Mouse (Mus musculus) left cerebral cortex, adult 2 months (tissue): ENCODE data around the gene Cd4. TPM values are rescaled to one million over a fixed set of nuclear protein-coding genes. Genes with fewer than 3 reads are reported as not detected.
"Not testable (repeated sequence)": the region's sequence is repeated elsewhere in the genome, so short reads cannot be mapped to it uniquely, and the experiment has no call there.

ENCODE experiments used
- DNase-seq, 2 experiments: peaks; one replicate each; pipeline ENCODE4 v3.0.0; 2021 to 2022; ENCODE audit warnings: low spot score in 2 of 2, mixed read lengths in 1 of 2; ENCODE audit errors: extremely low spot score in 1 of 2
- H3K27ac ChIP-seq: fragments of 200-600 bp; 2 replicates; pipeline ENCODE4 v1.8.1; 2022
- H3K4me3 ChIP-seq: fragments of 200-600 bp; 2 replicates; pipeline ENCODE4 v1.8.1; 2022
- CTCF ChIP-seq: fragments of 200-600 bp; IDR thresholded peaks from 2 replicates; pipeline ENCODE4 v1.8.1; 2022; ENCODE audit warnings: antibody characterized with exemption, mild to moderate bottlenecking, moderate library complexity
- intact Hi-C: fragments of 180-260 bp; cut with DNase I; formaldehyde crosslinking; loops from one replicate; pipeline ENCODE4 v1.15.1; 2025
- total RNA-seq, 2 experiments: library from RNA; stranded (reverse); gene quantifications; 2 replicates each; pipeline ENCODE4 v1.2.3; 2021

Cd4 gene
- total RNA-seq, 2 experiments from 2014 or later, result 2.0 to 4.6 TPM

DNA sequence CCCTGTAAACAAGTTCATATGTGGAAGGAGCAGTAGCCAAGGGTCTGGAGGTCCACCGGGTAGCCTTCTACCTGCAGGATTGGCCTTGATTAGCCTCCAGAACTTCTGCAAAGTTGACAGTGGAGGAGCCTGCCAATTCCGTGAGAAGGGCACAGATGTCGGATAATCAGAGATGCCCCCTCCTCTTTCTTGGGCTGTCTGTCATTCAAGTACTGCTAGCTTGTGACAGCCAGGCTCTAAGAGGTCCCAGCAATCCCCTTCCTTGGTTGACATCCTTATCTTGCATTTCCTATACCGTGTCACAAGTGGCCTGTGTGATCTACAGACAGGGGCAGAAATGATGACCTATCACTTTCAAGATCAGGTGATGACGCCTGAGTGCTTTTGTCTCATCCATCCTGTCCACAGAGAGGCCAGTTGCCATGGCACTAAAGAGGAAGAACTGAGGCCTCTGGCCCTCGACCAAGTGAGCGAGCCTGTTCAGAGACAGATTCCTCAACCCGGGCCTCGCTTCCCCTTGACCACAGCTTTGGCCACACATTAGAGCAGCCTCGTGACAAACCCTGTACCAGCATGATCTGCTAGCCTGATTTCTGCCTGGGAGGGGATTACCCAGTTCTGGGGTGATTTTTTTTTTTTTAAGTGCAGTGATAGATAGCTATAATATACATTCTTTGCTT is 12.9 kb upstream of the Cd4 start:
- Histone ChIP-seq H3K4me3 (no peak overlapping the region), H3K27ac (no peak overlapping the region)
- DNase-seq, result no peak
- intact Hi-C loops, result loop anchor here (5.0 kb wide), 1 partner anchor 181 kb away; no protein-coding TSS in a partner anchor
- TF ChIP-seq CTCF, result no peak

DNA sequence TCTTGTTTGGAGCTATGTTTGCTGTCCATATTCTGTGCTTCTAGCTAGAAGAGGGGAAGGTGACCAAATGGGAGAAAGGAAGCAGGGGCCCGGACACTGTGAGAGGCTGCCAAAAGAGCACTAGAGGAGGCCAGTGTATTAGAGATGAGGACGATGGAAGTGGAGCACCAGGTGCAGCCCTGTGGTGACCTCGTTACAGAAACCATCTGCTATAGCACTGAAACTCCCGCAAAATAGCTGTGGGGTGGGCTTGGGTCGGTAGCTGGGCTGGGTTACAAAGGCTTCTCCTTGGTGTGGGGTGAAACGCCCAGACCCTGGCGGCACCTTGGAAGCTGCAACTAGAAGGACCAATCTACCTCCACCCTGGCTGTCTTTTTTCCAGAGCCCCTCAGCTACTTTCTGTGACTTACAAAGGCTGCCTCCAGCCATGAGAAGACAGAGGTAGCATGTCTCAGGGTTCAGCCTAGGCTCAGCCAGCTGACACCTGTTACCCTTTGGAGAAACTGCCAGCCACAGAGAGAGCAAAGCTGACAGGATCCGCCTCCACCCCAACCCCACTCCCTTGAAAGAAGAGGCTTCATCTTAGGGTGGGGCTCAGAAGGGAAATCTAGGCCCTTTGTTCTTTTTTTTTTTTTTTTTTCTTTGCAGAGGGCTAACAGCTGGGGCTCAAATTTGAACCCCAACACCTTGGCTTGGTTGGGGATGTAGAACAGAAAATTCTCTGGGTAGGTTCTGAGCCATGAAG is 12.2 kb upstream of the Cd4 start:
- no peak for TF ChIP-seq CTCF
- Histone ChIP-seq H3K27ac (no peak overlapping the region), H3K4me3 (no peak overlapping the region)
- intact Hi-C loops, result loop anchor here (5.0 kb wide), 1 partner anchor 182 kb away; no protein-coding TSS in a partner anchor
- DNase-seq, result no peak

DNA sequence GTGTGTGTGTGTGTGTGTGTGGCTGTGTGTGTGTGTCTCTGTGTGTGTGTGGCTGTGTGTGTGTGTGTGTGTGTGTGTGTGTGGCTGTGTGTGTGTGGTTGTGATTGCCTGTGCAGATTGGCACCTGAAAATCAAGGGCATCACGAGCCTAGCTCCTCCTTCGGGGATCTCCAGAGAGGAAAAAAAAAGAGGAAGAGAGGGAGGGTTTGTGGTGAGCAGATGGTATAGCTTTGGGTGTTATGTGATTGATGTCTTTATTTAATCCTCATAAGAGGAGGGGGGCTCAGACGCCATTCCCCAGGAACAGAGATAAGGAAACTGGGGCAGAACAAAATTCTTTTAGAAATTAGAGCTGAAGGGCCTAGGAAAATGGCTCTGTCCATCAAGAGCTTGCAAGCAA is 10.3 kb upstream of the Cd4 start:
- intact Hi-C loops, result no loop called here
- DNase-seq, result no peak
- no peak for TF ChIP-seq CTCF
- H3K4me3 ChIP-seq, result no peak overlapping the region
- no peak overlapping the region for H3K27ac ChIP-seq

DNA sequence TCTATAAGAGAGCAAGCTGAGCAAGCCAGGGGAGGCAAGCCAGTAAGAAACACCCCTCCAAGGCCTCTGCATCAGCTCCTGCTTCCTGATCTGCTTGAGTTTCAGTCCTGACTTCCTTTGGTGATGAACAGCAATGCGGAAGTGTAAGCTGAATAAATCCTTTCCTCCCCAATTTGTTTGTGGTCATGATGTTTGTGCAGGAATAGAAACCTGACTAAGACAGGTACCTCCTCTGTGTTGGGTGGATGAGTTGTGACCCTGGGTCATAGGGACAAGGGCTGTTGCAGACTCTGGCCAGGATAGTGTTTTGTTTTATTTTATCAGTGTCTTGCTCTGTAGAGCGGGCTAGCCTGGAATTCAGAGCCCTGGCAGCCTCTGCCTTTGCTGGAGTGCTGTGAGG is 6.1 kb upstream of the Cd4 start:
- DNase-seq, H3K4me3 ChIP-seq, H3K27ac ChIP-seq, intact Hi-C loops: not testable (repeated sequence)

DNA sequence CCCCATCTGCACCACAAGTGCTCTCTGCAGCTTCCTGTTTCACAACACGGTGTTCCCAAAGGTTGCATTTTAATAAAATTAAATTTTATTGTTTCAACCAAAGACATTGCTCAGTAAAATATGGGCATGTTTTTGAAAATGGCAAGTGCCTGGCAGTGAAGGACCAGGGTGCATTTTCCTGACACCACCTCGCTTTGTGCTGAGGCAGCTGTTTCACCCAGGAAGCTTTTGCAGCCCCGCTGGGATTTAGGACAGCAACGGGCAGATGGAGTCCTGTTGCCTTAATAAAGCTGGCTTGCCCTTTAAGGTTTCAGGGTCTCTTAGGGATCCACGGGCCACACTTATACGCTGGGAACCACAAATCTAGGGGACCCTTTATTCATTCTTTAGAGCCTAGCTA is 3.0 kb upstream of the Cd4 start:
- TF ChIP-seq CTCF, result no peak
- no peak overlapping the region for H3K27ac ChIP-seq
- intact Hi-C loops, result no loop called here
- no peak for DNase-seq
- no peak overlapping the region for H3K4me3 ChIP-seq

DNA sequence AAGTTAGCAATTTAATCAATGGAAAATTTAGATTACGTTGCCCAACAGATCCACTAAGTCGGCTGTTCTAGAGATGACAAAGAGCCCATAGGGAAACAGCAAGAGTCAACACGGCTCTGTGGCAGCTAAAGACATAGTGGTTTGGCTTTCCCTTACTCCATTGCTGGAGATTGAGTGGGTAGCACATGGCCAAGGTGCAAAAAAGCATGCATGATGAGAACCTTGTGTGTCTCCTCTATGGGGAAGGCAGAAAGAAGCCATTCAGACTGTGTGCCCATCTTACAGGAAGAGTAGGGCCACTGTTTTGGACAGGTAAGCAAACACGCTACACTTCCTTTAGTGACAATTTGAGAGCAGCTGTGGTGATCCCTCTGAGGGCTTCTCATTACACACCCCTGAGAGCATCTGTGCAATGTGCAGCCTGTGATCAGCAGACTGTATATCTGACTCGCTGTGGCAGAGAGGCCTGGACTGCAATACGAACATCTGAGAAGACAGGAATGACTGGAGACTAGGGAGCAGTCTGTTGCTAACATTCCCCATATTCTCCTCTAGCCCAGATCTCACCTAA is 619 bp upstream of the Cd4 start:
- Histone ChIP-seq H3K4me3 (no peak overlapping the region), H3K27ac (no peak overlapping the region)
- intact Hi-C loops, result no loop called here
- DNase-seq, result no peak
- TF ChIP-seq CTCF, result no peak

DNA sequence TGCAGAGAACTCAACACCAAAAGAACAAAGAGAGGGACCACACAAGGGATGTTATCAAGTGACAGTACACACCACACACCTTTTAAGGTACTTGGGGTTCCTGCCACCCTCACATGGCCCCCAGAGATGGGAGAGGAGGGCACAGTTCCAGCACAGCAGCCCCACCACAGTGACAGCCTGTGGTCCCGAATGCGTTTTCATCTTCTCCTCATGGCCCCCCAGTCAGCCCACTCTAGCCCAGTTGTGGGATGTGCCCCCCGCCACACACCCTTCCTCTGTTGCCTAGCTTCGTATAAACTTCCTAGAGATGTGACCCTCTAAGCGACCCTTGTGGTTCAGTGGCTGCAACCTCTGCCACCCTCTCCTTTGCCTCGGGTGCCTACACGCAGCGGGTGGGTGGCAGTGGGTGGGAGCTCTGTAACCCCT is 2.1 kb downstream of the Cd4 start:
- intact Hi-C loops, result no loop called here
- TF ChIP-seq CTCF, result no peak
- Histone ChIP-seq H3K4me3 (no peak overlapping the region), H3K27ac (no peak overlapping the region)
- DNase-seq, result no peak

DNA sequence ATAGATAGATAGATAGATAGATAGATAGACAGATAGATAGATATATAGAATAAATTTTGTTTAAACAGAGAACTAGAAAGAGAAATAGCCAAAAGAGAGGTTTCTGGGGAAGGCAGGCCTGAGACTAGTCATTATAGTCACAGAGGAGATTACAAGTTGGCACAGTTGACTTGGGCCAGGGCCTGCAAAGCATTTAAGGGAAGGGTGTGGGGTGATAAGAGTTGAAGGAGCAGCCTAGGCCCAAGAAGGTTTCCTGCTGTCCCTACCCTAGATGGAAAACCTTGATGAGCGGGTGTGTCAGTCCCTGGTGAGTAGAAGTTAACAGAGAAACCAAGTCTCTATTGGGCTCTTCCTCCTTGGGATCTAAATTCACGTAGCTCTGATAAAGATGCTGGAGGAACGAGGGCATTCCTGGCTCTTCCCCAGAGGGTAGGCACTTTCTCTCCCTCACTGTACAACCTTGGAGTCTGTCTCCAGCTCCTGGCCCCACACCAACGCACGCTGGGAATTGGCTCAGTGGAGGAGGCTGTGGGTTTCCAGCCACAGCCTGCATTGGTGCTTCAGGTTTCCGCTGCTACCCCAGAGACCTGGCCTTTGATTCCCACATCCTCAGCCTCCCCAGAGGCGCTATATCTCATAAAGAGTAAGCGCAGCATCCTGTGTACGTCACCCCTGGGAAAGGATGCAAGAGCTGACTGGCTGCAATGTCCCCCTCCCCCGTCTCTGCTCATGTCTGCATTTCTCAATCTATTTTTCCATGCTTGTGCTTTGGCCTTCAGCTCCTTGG is 3.1 kb downstream of the Cd4 start:
- no peak for DNase-seq
- no peak overlapping the region for H3K27ac ChIP-seq
- TF ChIP-seq CTCF, result no peak
- intact Hi-C loops, result no loop called here
- no peak overlapping the region for H3K4me3 ChIP-seq

DNA sequence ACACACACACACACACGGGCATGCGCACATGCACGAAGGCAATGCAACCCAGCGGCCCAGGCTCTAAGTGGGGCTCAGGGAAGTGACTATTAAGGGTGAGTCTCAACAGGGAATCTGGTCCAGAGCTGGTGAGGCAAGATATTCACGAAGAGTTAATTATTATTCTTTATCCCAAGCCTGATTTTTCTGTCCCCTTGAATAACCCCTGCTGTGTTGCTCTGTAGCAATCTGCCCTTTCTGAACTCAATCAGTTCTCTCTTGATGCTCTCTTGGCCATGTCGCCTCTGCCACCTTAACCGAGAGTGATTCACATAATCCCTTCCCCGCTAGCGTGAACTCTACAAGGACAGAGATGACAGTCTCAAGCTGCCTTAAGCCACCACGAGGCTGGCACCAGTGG is 4.7 kb downstream of the Cd4 start:
- H3K4me3 ChIP-seq, result no peak overlapping the region
- TF ChIP-seq CTCF, result no peak
- DNase-seq, result no peak
- intact Hi-C loops, result no loop called here
- no peak overlapping the region for H3K27ac ChIP-seq

DNA sequence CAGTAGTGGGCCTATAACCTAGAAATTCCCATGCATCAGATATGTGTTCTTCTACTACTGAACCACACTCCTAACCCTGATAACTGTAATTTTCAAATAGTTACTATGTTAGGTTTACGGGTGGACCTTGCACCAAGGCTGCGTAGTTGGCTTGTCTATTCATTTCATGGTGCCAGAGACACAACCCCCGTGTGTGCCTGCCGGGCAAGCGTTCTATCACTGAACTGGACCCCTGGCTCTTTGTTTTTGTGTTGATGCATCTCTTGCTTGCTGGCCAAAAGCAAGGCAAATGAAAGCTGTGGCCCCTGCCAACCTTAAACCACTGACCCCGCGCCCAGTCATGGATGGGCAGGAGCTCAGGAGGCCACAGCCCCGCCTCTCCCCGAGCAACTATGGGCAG is 6.2 kb downstream of the Cd4 start:
- H3K27ac ChIP-seq, result no peak overlapping the region
- intact Hi-C loops, result no loop called here
- TF ChIP-seq CTCF, result no peak
- no peak for DNase-seq
- H3K4me3 ChIP-seq, result no peak overlapping the region

DNA sequence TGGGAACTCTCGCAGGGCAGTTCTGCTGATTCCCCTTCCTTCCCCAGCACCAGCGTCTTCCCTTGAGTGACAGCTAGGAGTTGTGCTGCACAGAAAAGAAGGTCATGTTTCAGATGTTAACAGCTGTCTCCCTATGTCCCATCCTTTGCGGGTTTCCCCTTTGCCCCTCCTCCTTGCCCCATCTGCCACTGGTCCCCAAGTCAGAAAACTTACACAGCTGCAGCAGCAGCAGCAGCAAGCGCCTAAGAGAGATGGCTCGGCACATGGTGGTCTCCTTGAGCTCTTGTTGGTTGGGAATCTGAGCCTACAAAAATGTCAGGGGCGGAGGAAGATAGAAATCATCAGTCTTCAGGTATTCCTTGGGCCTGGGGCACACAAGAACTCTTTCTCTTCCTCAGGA is 8.6 kb downstream of the Cd4 start:
- Histone ChIP-seq H3K27ac (no peak overlapping the region), H3K4me3 (no peak overlapping the region)
- no peak for DNase-seq
- intact Hi-C loops, result no loop called here
- TF ChIP-seq CTCF, result no peak

DNA sequence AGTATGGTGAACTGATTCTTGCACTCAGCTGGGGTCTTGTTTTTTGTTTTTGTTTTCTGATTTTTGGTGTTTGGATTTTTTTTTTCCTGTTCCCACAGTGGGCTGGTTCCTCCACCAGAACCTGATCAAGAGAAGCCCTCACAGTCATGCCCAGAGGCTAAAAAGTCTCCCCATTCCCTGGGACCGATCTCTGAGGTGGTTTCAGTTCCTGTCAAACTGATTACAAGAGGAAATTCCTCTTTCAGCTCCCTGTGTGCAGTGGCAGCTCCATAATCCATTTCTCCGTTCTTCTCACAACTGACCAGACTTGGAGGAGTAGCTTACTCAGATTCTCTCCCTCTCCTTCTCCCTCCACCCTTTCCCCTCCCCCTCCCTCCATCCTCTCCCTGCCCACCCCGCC is 13.7 kb downstream of the Cd4 start:
- Histone ChIP-seq H3K27ac (no peak overlapping the region), H3K4me3 (no peak overlapping the region)
- TF ChIP-seq CTCF, result no peak
- intact Hi-C loops, result no loop called here
- no peak for DNase-seq
